Comparison of ENCODE assay signal across 5 mouse cellular contexts in genomic region chr15:36705391-36705790, GRCm38 (mm10).
"Had no signal": no experiment of that assay in that cellular context is flagged by ENCODE, and none has a peak within 500 bp of the region (broad histone marks: within the 10 kb centered on the region; RNA-seq: fewer than 3 reads in every experiment).

No protein-coding gene starts in this region.

- H3K4me3 ChIP-seq: layer of hippocampus, adult 2 months; limb, embryonic 12.5 days; midbrain, embryonic 12.5 days; neural tube, embryonic 13.5 days had no signal

- H3K27ac ChIP-seq: layer of hippocampus, adult 2 months; limb, embryonic 12.5 days; midbrain, embryonic 12.5 days; neural tube, embryonic 13.5 days had no signal

- H3K36me3 ChIP-seq: limb, embryonic 12.5 days; midbrain, embryonic 12.5 days; neural tube, embryonic 13.5 days had no signal

- H3K9me3 ChIP-seq: limb, embryonic 12.5 days; midbrain, embryonic 12.5 days; neural tube, embryonic 13.5 days had no signal

- H3K9ac ChIP-seq: limb, embryonic 12.5 days; lung, embryonic 14.5 days; midbrain, embryonic 12.5 days; neural tube, embryonic 13.5 days had no signal

- H3K4me1 ChIP-seq: midbrain, embryonic 12.5 days; neural tube, embryonic 13.5 days had no signal

- H3K27me3 ChIP-seq: limb, embryonic 12.5 days; midbrain, embryonic 12.5 days; neural tube, embryonic 13.5 days had no signal

- H3K4me2 ChIP-seq: limb, embryonic 12.5 days; lung, embryonic 14.5 days; midbrain, embryonic 12.5 days; neural tube, embryonic 13.5 days had no signal
